Mouse (Mus musculus): ENCODE data around the gene Mesd.

Gene Mesd

DNA sequence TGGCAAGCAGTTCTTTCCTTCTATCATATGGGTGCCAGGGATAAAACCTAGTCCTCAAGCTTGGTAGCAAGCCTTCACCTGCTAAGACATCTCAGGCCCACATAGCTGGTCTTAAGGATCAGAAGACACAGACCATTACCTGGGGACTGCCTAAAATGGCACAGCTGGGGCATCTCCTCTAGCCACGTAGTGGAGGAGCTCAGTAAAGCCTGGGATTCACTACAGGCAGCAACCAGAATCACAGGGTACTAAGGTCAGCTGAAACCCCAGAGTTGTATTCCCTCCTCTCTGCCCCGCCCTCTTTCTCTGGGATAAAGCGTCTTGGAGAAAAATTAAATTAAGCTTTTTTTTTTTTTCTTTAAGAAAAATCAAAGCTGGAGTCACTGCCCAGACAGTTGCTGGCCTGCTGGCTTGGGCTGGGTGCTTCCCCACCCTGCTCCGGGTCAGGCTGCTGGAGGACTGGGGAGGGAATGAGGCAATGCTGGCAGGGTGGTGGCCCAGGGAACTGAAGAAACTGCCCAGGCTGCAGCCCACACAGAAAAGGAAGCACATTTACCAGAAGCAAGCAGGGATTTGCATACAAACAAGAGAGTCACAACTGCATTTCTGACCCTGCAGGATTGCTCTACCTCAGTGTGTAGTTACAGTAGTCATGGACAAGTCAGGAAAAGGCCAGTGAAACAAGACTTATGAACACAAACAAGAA, 24.7 kb upstream of the Mesd start:
- TF ChIP-seq GATA4 (IDR thresholded peaks at IDR 0.05; ENCODE audit: insufficient replicate concordance, low read length), result no peak

DNA sequence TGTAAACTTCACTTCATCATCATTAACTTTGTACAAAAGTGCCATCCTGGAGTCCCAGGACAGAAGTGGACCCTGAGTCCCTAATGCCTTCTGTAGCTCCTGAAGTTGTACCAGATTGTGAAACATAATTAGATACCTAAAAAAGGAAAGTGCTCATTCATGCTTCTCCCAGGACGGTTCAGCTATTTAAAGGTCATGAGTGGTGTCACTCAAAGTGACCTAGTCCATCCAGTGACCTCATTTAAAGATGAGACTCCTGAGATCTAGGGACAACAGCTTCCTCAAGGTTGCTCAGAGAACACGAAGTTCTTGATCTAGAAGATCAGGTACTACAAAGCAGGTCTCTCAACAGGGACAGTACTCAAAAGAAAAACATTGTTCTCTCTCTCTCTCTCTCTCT, 20.7 kb upstream of the Mesd start:
- no peak for TF ChIP-seq GATA4 (IDR thresholded peaks at IDR 0.05; ENCODE audit: insufficient replicate concordance, low read length)

DNA sequence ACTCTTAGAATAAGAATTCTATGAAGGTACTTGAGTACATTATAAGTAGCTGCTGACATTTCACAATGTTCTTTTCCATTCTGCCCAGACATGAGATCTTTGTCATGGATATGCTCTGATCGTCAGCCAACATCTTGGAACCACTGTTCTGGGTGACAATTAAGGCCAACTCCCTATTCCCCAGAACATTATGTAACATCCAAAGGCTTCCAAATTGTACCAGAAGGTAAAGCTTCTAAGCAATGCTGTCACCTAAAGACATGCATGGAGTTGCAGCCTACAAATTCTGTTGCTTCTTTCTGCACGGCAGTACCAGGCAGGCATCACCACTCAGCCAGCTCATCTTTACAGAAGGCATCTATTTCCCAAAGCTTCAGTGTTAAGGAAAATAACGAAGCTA, 16.1 kb upstream of the Mesd start:
- no peak for TF ChIP-seq GATA4 (IDR thresholded peaks at IDR 0.05; ENCODE audit: insufficient replicate concordance, low read length)

DNA sequence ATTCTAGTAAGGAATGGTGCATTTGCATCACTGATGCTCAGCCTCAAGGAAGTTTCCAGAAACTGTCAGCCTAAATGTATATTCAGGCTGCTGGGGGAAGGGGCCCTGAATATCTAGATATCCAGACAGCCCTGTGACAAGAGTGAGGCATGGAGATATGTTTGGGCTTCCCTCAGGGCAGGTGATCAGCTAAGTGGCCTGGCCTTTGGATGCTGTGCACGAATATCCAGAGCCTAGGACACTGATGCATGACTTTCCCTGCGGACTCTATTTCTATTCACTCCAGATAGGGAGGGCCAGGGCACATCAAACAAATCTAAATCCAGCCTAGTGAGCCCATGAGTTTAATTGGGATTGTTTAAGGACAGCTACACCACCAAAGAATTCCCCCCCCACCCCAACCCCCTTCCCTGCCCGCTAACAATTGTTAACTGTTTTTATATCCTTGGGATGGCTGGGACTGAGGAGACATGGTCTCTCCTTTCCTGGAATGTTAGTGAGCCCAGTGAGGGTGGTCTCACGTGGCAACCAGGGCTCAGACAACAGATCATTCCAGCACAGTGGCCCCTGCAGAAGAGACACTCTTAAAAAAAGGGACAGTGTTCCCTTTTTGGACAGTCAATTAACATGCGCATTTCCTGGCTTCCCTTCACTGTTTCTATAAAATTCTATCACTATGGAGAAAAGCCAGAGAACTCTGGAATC, 14.3 kb upstream of the Mesd start:
- no peak for TF ChIP-seq GATA4 (IDR thresholded peaks at IDR 0.05; ENCODE audit: insufficient replicate concordance, low read length)

DNA sequence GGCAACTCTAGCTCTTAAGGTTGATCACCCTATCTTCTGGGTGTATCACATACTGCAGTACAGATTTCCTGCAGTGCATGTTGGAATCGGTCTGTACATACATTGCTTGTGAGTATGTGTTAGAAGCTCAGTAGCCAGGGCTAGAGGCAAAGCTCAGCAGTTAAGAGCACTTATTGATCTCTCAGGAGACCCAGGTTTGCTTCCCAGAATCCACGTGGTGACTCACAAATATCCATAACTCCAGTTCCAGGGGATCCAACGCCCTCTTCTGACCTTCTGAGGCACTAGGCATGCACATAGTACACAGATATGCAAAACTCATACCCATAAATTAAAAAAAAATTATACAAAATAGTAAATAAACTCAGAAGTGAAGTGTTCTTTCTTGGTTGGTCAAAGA, 7.2 kb upstream of the Mesd start:
- no peak for TF ChIP-seq GATA4 (IDR thresholded peaks at IDR 0.05; ENCODE audit: insufficient replicate concordance, low read length)

DNA sequence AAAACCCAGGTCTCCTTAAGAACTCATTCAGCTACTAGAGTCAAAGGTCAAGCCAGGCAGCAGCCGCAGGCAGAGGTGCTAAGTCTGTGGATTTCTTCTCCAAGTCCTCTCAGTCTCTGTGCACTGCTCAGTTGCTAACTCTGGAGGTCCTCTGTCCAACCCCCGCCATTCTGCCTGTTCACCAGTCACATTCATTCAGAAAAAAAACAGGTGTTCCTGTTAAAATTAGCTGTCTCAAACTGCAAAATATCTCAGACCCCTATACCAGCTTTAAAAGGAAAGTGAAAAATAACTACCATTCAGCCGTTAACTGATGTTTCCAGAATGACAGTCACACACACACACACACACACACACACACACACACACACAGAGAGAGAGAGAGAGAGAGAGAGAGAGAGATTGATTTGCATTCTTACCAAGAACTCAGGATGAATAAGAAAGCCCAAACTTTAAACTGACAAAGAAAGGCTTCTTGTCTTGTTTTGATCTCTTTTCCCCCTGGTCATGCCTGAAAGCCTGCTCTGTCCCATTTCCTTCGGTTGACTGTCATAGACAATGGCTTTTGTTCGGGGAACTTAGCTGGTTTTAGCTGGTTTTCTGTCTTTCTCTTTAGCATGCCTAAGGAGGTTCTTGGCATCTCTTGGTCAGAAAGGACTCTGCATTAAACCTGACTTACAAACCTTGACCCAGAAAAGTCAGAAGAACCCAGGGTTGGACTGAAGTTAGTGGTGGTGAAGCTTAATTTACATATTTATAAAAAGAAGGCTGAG, 5.4 kb upstream of the Mesd start:
- TF ChIP-seq GATA4 (IDR thresholded peaks at IDR 0.05; ENCODE audit: insufficient replicate concordance, low read length), result no peak

DNA sequence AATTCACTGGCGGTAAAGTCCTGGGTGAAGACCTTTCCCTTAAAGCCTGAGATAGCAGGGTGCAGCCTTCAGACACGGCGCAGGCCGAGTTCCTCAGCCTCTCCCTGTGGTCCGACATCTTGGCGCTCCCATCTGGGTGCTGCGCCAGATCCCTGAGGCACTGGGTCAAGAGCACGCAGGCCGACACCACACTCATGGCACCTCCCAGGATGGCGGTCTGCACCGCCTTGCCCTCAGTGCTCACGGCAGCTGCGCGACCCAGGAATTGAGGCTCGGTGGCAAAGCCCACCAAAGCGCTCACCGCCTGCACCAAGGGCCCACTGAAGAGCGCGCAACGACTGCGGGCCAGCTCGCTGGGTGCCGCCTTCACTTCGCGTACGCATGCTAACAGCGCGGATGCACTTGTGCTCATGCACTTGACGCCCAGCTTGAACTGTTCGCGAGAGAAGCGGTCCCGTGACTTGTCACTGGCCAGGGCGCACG, 2.1 kb upstream of the Mesd start:
- no peak for TF ChIP-seq GATA4 (IDR thresholded peaks at IDR 0.05; ENCODE audit: insufficient replicate concordance, low read length)

DNA sequence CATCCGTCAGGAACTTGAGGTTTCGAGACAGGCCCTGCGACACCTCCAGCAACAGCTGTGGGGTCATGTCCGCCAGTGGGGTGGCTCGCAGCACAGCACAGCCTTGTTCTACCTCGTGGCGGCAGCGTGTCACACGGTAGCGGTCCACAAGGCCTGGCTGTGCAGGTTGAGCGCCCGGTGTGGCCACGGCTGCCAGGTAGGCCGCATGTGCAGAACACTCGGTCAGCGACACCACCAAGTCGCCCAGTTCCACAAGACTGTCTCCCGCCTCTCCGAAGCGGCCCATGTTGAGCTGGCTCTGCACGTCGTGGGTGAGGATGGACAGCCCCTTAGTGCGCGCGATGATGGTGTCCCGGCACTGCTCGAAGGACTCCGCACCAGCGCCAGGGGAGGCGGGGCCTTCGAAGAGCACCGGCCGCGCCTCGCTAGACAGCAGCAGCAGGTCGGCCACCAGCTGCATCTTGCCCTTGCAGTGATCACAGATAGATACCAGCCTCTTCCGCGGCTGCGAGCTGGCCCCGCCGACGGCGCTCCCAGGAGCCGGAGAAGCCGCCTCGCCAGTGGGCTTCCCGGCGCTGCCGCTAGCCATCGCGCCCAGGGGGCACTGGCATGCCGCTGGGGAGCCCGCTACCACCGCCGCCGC, 1.5 kb upstream of the Mesd start:
- no peak for TF ChIP-seq GATA4 (IDR thresholded peaks at IDR 0.05; ENCODE audit: insufficient replicate concordance, low read length)

DNA sequence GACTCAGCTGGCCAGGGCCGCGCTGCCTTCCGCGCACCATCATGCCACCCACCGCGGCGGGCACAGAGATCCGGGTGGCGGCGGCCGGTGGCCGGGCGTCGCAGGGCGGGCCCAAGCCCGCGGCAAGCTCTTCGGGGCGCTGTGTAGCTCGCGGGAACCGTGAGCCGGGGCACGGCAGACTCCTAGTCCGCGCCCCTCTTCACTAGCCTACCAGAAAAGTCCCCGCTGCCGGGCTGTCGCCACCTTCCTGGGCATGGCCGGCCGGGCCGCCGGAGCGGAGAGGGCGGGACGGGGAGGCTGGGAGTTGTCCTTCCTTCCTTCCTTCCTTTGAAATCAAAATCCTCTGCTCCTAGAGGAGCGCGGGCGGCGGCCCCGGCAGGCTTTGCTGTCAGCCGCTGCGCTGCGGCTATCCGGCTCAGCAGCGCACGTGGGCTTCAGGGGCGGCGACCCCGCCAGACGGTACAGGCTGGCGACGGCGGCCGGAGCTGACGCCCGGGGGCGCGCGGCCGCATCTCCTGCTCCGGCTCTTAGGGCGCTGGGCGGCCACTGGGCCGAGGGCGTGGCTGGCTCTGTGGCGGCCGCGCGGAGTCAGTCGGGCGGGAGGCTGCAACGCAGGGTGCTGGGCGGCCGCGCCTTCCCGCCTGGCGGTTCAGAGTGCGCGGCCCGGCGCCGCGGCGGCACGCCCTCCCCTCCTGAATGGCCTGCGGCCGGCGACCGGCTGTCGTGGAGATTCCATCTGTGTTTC, 818 bp upstream of the Mesd start:
- peak; percentile 57; the same call in 1 of the 2 replicates for TF ChIP-seq GATA4 (IDR thresholded peaks at IDR 0.05; ENCODE audit: insufficient replicate concordance, low read length)

DNA sequence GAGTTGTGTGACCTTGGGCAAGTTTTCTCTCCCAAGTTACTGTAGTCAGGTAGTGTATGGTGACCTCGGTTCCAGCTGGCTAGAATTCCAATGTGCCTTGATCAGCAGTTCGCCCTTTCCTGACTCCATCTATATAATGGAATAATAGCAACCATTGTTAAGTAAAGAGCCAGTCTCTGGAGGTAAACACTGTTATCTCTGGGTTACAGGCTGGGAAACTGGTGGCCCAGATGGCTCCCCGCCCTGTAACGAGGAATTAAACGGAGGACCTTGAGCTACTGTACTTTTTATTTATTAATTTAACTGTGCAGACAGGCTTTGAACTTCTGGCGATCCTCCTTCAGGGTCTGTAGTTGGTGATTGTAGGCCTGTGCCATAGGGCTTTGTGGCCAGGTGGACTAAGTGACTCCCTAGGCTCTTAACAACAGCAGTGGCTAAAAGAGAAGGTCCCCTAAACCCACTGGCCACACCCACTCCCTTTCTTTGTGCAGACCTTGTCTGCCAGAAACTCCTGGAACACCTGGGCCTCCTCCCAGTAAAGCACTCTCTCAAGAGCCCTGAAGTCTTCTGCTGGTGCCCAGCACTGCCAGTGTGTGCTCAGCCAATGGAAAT, 761 bp downstream of the Mesd start:
- no peak for TF ChIP-seq GATA4 (IDR thresholded peaks at IDR 0.05; ENCODE audit: insufficient replicate concordance, low read length)

DNA sequence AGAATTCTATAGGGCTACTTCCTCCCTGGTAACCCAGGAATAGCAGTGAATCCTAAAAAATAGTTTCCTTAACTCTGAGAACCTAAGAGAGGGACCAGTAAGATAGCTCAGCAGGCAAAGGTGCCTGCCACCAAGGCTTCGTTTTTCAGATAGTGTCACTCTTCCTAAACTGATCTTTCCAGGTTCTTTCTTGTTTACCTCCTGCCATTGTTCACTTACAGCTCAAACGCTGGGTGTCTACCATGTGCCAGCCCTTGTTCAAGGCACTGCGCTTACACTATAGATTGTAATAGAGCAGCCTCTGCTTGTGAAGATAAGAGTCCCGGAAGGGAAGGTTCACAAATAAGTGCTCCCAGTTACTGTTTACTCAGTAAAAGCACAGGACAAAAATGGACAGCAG, 1.6 kb downstream of the Mesd start:
- no peak for TF ChIP-seq GATA4 (IDR thresholded peaks at IDR 0.05; ENCODE audit: insufficient replicate concordance, low read length)

DNA sequence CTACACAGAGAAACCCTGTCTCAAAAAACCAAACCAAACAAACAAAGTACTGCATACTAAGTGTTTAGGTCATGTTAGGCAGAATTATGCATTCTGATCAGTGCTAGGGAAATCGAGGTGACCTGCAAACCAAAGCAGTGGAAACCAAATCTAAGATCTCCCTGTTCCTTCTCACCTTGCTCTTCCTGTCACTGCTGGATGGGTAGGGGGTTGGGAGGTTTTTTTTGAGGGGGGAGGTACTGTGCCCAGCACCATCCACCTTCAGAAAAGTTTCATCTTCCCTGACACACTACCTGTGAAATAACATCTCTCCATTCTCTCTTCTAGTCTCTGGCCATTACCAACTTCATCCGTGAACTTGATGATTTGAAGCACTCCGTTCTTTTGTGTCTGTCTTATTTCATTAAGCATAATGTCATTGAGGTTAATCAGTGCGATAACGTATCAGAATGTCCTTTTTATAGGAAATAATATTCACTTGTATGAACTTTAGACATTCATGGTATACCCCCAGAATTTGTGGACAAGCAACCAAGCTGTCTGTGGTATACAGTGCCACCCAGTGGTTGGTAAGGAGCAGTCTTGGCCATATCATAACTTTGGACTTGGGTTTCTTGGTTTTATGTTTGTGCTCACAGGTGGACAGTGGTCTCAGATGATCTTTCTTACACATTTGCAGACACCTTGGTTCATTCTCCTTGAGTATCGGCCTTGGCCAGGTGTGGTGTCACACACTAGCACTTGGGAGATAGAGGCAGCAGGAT, 2.3 kb downstream of the Mesd start:
- TF ChIP-seq GATA4 (IDR thresholded peaks at IDR 0.05; ENCODE audit: insufficient replicate concordance, low read length), result no peak

DNA sequence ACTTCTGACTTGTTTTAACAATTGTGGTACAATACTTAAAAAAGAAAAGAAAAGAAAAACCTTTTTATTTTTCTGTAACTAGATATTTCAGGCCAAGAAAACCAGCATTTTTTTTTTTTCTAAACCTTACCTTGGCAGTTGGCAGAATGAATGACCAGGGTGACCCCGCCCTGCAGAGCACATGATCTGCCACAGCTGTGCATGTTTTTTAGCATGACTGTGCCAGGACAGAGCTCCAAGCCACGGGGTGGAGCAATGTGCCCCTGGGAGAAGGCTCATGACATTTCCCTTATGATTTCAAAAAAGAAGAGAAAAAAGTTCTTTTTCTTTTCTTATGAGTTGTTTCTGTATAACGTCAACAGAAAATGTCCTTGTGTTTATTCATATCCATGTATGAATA, 5.1 kb downstream of the Mesd start:
- no peak for TF ChIP-seq GATA4 (IDR thresholded peaks at IDR 0.05; ENCODE audit: insufficient replicate concordance, low read length)
